Mouse (Mus musculus) CH12.LX (cell line): ENCODE data around the gene Ptgdr2.

ENCODE experiments used
- CHD2 ChIP-seq: IDR thresholded peaks from 2 replicates; pipeline ENCODE4 v1.6.1; 2011; ENCODE audit warnings: low read length, improper control_type of control experiment
- CTCF ChIP-seq, 2 experiments: IDR thresholded peaks in 1 of 2; conservative IDR thresholded peaks in 1 of 2; 2 replicates each; pipeline ENCODE4 v1.5.1; 2011 to 2012; ENCODE audit warnings: low read depth in 2 of 2, low read length in 2 of 2, improper control_type of control experiment in 1 of 2, inconsistent platforms in 1 of 2, mild to moderate bottlenecking in 1 of 2, moderate library complexity in 1 of 2
- HCFC1 ChIP-seq: IDR thresholded peaks from 2 replicates; pipeline ENCODE4 v1.6.1; 2012; ENCODE audit warnings: low read depth, mild to moderate bottlenecking, inconsistent platforms, low read length, improper control_type of control experiment
- KAT2A ChIP-seq: IDR thresholded peaks from 2 replicates; pipeline ENCODE4 v1.6.1; 2012; ENCODE audit warnings: low read length, improper control_type of control experiment, inconsistent platforms; ENCODE audit not compliant: insufficient replicate concordance
- MAX ChIP-seq: IDR thresholded peaks from 2 replicates; pipeline ENCODE4 v1.6.1; 2011; ENCODE audit warnings: low read length, improper control_type of control experiment
- MXI1 ChIP-seq: IDR thresholded peaks from 2 replicates; pipeline ENCODE4 v1.6.1; 2011; ENCODE audit warnings: mild to moderate bottlenecking, low read depth, low read length, improper control_type of control experiment
- MYC ChIP-seq: IDR thresholded peaks from 2 replicates; pipeline ENCODE4 v1.6.1; 2011; ENCODE audit warnings: low read depth, mild to moderate bottlenecking, improper control_type of control experiment, low read length
- NRF1 ChIP-seq: IDR thresholded peaks from 2 replicates; pipeline ENCODE4 v1.6.1; 2014; ENCODE audit warnings: low read depth, mild to moderate bottlenecking, inconsistent platforms, low read length, improper control_type of control experiment, moderate library complexity
- POLR2A ChIP-seq: IDR thresholded peaks from 2 replicates; pipeline ENCODE4 v1.6.1; 2011; ENCODE audit warnings: low read depth, mild to moderate bottlenecking, improper control_type of control experiment, low read length
- SMC3 ChIP-seq: IDR thresholded peaks from 2 replicates; pipeline ENCODE4 v1.6.1; 2011; ENCODE audit warnings: low read depth, low read length, improper control_type of control experiment
- TCF12 ChIP-seq: IDR thresholded peaks from 2 replicates; pipeline ENCODE4 v1.6.1; 2014; ENCODE audit warnings: low read depth, mild to moderate bottlenecking, inconsistent platforms, low read length, improper control_type of control experiment

DNA sequence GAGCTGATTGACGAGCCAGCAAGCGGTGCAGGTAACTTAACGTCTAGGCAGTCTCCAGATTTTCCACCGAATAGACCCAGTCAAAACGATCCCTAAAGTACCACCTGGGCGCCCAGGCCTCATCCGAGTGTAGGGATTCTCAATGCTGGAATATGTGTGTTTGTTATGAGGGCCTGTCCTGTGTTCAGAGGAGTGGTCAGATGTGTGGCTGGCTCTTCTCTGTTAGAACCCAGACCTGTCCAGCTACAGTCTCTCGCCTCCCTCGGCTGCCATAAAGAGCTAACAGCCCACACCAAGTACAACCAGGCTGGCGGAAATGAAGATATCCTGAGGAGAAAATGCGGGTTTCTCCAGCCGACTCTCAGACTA lies 23.0 kb downstream of the Ptgdr2 start:
- TF ChIP-seq SMC3 (no peak), CTCF (conservative IDR thresholded peaks at IDR 0.05 in 1 of 2, IDR thresholded peaks at IDR 0.05 in 1 of 2; ENCODE audit: low read depth in 2 of 2, low read length in 2 of 2) (no peak), POLR2A (no peak), NRF1 (no peak), KAT2A (no peak), MYC (no peak), CHD2 (no peak), MAX (no peak), TCF12 (no peak), HCFC1 (no peak), MXI1 (no peak)
